Mouse (Mus musculus): ENCODE measurements around the gene Phpt1.
A peak's percentile ranks its signal among the peaks of the same experiment; 100 is the strongest.

Gene Phpt1

GRCm38 (mm10) chr2:25574579-25575431, at the start of gene Phpt1, which contains the start of gene Mamdc4:
Gene Phpt1, minus strand, starts transcription at chr2:25575224.
Gene Mamdc4, minus strand, starts transcription at chr2:25574845.
- peak; percentile 99 for DNase-seq (ENCODE audit: low read depth, low spot score)

GRCm38 (mm10) chr2:25621229-25622200, 46.5 kb upstream of the Phpt1 start, which contains the start of gene Tmem141:
Gene Tmem141, minus strand, starts transcription at chr2:25622005.
- DNase-seq (ENCODE audit: low read depth, low spot score): peak; percentile 92

GRCm38 (mm10) chr2:25620852-25621228, 45.8 kb upstream of the Phpt1 start:
- no peak for DNase-seq (ENCODE audit: low read depth, low spot score)

- no peak for DNase-seq (ENCODE audit: low read depth, low spot score)
These were observed 45.4 kb upstream of the Phpt1 start for GRCm38 (mm10) chr2:25620386-25620785.

- no peak for DNase-seq (ENCODE audit: low read depth, low spot score)
These were observed 42.6 kb upstream of the Phpt1 start, which contains the start of gene Ccdc183 for GRCm38 (mm10) chr2:25617578-25617977. Gene Ccdc183, minus strand, starts transcription at chr2:25617678.

GRCm38 (mm10) chr2:25616398-25616797, 41.4 kb upstream of the Phpt1 start:
- peak; percentile 21 for DNase-seq (ENCODE audit: low read depth, low spot score)

- DNase-seq (ENCODE audit: low read depth, low spot score): no peak
These were observed 33.6 kb upstream of the Phpt1 start for GRCm38 (mm10) chr2:25608671-25609070.

- DNase-seq (ENCODE audit: low read depth, low spot score): peak; percentile 87
These were observed 33.0 kb upstream of the Phpt1 start, which contains the start of gene Rabl6 for GRCm38 (mm10) chr2:25607761-25608622. Gene Rabl6, minus strand, starts transcription at chr2:25608521.

- no peak for DNase-seq (ENCODE audit: low read depth, low spot score)
These were observed 27.5 kb upstream of the Phpt1 start for GRCm38 (mm10) chr2:25602526-25602925.

GRCm38 (mm10) chr2:25600037-25600436, 25.0 kb upstream of the Phpt1 start:
- no peak for DNase-seq (ENCODE audit: low read depth, low spot score)

- DNase-seq (ENCODE audit: low read depth, low spot score): no peak
These were observed 23.7 kb upstream of the Phpt1 start for GRCm38 (mm10) chr2:25598749-25599148.

- DNase-seq (ENCODE audit: low read depth, low spot score): no peak
These were observed 21.9 kb upstream of the Phpt1 start for GRCm38 (mm10) chr2:25596765-25597510.

- DNase-seq (ENCODE audit: low read depth, low spot score): peak; percentile 53
These were observed 16.8 kb upstream of the Phpt1 start for GRCm38 (mm10) chr2:25591863-25592262.

- DNase-seq (ENCODE audit: low read depth, low spot score): no peak
These were observed 13.3 kb upstream of the Phpt1 start for GRCm38 (mm10) chr2:25588227-25588907.

- DNase-seq (ENCODE audit: low read depth, low spot score): no peak
These were observed 12.3 kb upstream of the Phpt1 start for GRCm38 (mm10) chr2:25587290-25587689.

GRCm38 (mm10) chr2:25585601-25586000, 10.6 kb upstream of the Phpt1 start:
- DNase-seq (ENCODE audit: low read depth, low spot score): no peak

- no peak for DNase-seq (ENCODE audit: low read depth, low spot score)
These were observed 9.8 kb upstream of the Phpt1 start for GRCm38 (mm10) chr2:25584856-25585255.

- DNase-seq (ENCODE audit: low read depth, low spot score): no peak
These were observed 9.1 kb upstream of the Phpt1 start for GRCm38 (mm10) chr2:25584152-25584551.

GRCm38 (mm10) chr2:25583571-25583970, 8.5 kb upstream of the Phpt1 start:
- no peak for DNase-seq (ENCODE audit: low read depth, low spot score)

GRCm38 (mm10) chr2:25583120-25583481, 8.1 kb upstream of the Phpt1 start:
- DNase-seq (ENCODE audit: low read depth, low spot score): no peak

Data from R1 (cell line).